Mouse (Mus musculus) erythroblast, embryonic 14.5 days (primary cell): Measurements from ENCODE around the gene Arih2.

Experiments
- GATA1 ChIP-seq: IDR thresholded peaks from 2 replicates; pipeline ENCODE4 v1.6.1; 2012; ENCODE audit warnings: low read length, inconsistent platforms, mixed read lengths
- TAL1 ChIP-seq: IDR thresholded peaks from 3 replicates; pipeline ENCODE4 v1.6.1; 2012; ENCODE audit warnings: low read length, inconsistent platforms, mixed read lengths

GRCm38 (mm10) chr9:108632375-108632774, 16.8 kb downstream of the Arih2 start:
- no peak for TF ChIP-seq GATA1
- no peak for TF ChIP-seq TAL1
